Mouse (Mus musculus): Measurements from ENCODE around the gene Ltf. TPM values are rescaled to one million over a fixed set of nuclear protein-coding genes. Genes with fewer than 3 reads are reported as not detected.

Ltf gene
- polyA plus RNA-seq, 1 experiment from 2014 or later = 76.3 TPM

- WGBS = 88% methylated on average over 4 of the region's 4 CpGs
- no peaks in the 10 kb centered on the region for H3K27me3 ChIP-seq (ENCODE audit: control insufficient read depth, insufficient read depth, low read length)
- TF ChIP-seq EP300 (optimal IDR thresholded peaks at IDR 0.05) = no peak
- TF ChIP-seq CTCF (IDR thresholded peaks at IDR 0.05; ENCODE audit: low read depth) = no peak
Observed at GRCm38 (mm10) chr9:111033717-111034116, 14.6 kb downstream of the Ltf start.

GRCm38 (mm10) chr9:111039966-111040365 lies 20.9 kb downstream of the Ltf start:
- H3K4me2 ChIP-seq (replicated peaks; ENCODE audit: low read depth) = no peak overlapping the region
- no peak for DNase-seq (ENCODE audit: low spot score)
- no peak for TF ChIP-seq CTCF (IDR thresholded peaks at IDR 0.05; ENCODE audit: low read depth)
- no peak for TF ChIP-seq EP300 (optimal IDR thresholded peaks at IDR 0.05)
- H3K4me1 ChIP-seq (replicated peaks; ENCODE audit: control insufficient read depth, insufficient read depth) = no peaks in the 10 kb centered on the region
- no peak overlapping the region for H3K9ac ChIP-seq (ENCODE audit: low read length)
- H3K9me3 ChIP-seq (ENCODE audit: control insufficient read depth, low read length) = no peaks in the 10 kb centered on the region
- no peaks in the 10 kb centered on the region for H3K27me3 ChIP-seq (ENCODE audit: control insufficient read depth, insufficient read depth, low read length)
- H3K27ac ChIP-seq (replicated peaks) = no peak overlapping the region
- no peak overlapping the region for H3K4me3 ChIP-seq (ENCODE audit: low read depth, low read length)
- WGBS = 64% methylated on average over 4 of the region's 4 CpGs
- no peak for ATAC-seq (ENCODE audit: low FRiP score, low TSS enrichment)
- no peaks in the 10 kb centered on the region for H3K36me3 ChIP-seq (ENCODE audit: control insufficient read depth, insufficient read depth, low read length)

More at GRCm38 (mm10) chr9:111033717-111034116, 14.6 kb downstream of the Ltf start:
- Histone ChIP-seq H3K9ac (ENCODE audit: low read length) (no peak overlapping the region), H3K27ac (replicated peaks) (no peak overlapping the region), H3K36me3 (ENCODE audit: control insufficient read depth, insufficient read depth, low read length) (no peaks in the 10 kb centered on the region), H3K9me3 (ENCODE audit: control insufficient read depth, low read length) (no peaks in the 10 kb centered on the region), H3K4me3 (ENCODE audit: low read depth, low read length) (no peak overlapping the region), H3K4me1 (replicated peaks; ENCODE audit: control insufficient read depth, insufficient read depth) (no peaks in the 10 kb centered on the region), H3K4me2 (replicated peaks; ENCODE audit: low read depth) (no peak overlapping the region)
- no peak for DNase-seq (ENCODE audit: low spot score)
- no peak for ATAC-seq (ENCODE audit: low FRiP score, low TSS enrichment)

GRCm38 (mm10) chr9:111042266-111042665 lies 23.2 kb downstream of the Ltf start:
- Histone ChIP-seq H3K36me3 (ENCODE audit: control insufficient read depth, insufficient read depth, low read length) (no peaks in the 10 kb centered on the region), H3K4me2 (replicated peaks; ENCODE audit: low read depth) (no peak overlapping the region), H3K9me3 (ENCODE audit: control insufficient read depth, low read length) (no peaks in the 10 kb centered on the region), H3K4me1 (replicated peaks; ENCODE audit: control insufficient read depth, insufficient read depth) (no peaks in the 10 kb centered on the region), H3K4me3 (ENCODE audit: low read depth, low read length) (no peak overlapping the region), H3K9ac (ENCODE audit: low read length) (no peak overlapping the region), H3K27me3 (ENCODE audit: control insufficient read depth, insufficient read depth, low read length) (no peaks in the 10 kb centered on the region), H3K27ac (replicated peaks) (no peak overlapping the region)
- no peak for DNase-seq (ENCODE audit: low spot score)
- 75% methylated on average over 5 of the region's 5 CpGs for WGBS
- no peak for ATAC-seq (ENCODE audit: low FRiP score, low TSS enrichment)
- no peak for TF ChIP-seq CTCF (IDR thresholded peaks at IDR 0.05; ENCODE audit: low read depth)
- no peak for TF ChIP-seq EP300 (optimal IDR thresholded peaks at IDR 0.05)

GRCm38 (mm10) chr9:111046222-111046621 lies 27.2 kb downstream of the Ltf start:
- ATAC-seq (ENCODE audit: low FRiP score, low TSS enrichment) (no peak), DNase-seq (ENCODE audit: low spot score) (no peak)
- no peak overlapping the region for H3K4me2 ChIP-seq (replicated peaks; ENCODE audit: low read depth)
- no peaks in the 10 kb centered on the region for H3K36me3 ChIP-seq (ENCODE audit: control insufficient read depth, insufficient read depth, low read length)
- no peak overlapping the region for H3K9ac ChIP-seq (ENCODE audit: low read length)
- WGBS = 61% methylated on average over 3 of the region's 3 CpGs
- H3K27me3 ChIP-seq (ENCODE audit: control insufficient read depth, insufficient read depth, low read length) = no peaks in the 10 kb centered on the region
- no peaks in the 10 kb centered on the region for H3K9me3 ChIP-seq (ENCODE audit: control insufficient read depth, low read length)
- TF ChIP-seq CTCF (IDR thresholded peaks at IDR 0.05; ENCODE audit: low read depth) (no peak), EP300 (optimal IDR thresholded peaks at IDR 0.05) (no peak)
- no peak overlapping the region for H3K27ac ChIP-seq (replicated peaks)
- H3K4me3 ChIP-seq (ENCODE audit: low read depth, low read length) = no peak overlapping the region
- no peaks in the 10 kb centered on the region for H3K4me1 ChIP-seq (replicated peaks; ENCODE audit: control insufficient read depth, insufficient read depth)

- Histone ChIP-seq H3K9ac (ENCODE audit: low read length) (no peak overlapping the region), H3K27ac (replicated peaks) (no peak overlapping the region), H3K27me3 (ENCODE audit: control insufficient read depth, insufficient read depth, low read length) (no peaks in the 10 kb centered on the region), H3K9me3 (ENCODE audit: control insufficient read depth, low read length) (no peaks in the 10 kb centered on the region), H3K4me2 (replicated peaks; ENCODE audit: low read depth) (no peak overlapping the region), H3K36me3 (ENCODE audit: control insufficient read depth, insufficient read depth, low read length) (no peaks in the 10 kb centered on the region), H3K4me3 (ENCODE audit: low read depth, low read length) (no peak overlapping the region), H3K4me1 (replicated peaks; ENCODE audit: control insufficient read depth, insufficient read depth) (no peaks in the 10 kb centered on the region)
- no peak for ATAC-seq (ENCODE audit: low FRiP score, low TSS enrichment)
- TF ChIP-seq CTCF (IDR thresholded peaks at IDR 0.05; ENCODE audit: low read depth) = no peak
- no peak for TF ChIP-seq EP300 (optimal IDR thresholded peaks at IDR 0.05)
- WGBS = 87% methylated on average over 5 of the region's 5 CpGs
- DNase-seq (ENCODE audit: low spot score) = no peak
Observed at GRCm38 (mm10) chr9:111047266-111047665, 28.2 kb downstream of the Ltf start.

GRCm38 (mm10) chr9:111048452-111048851 lies 29.4 kb downstream of the Ltf start:
- Histone ChIP-seq H3K36me3 (ENCODE audit: control insufficient read depth, insufficient read depth, low read length) (no peaks in the 10 kb centered on the region), H3K4me3 (ENCODE audit: low read depth, low read length) (no peak overlapping the region), H3K9me3 (ENCODE audit: control insufficient read depth, low read length) (no peaks in the 10 kb centered on the region), H3K27me3 (ENCODE audit: control insufficient read depth, insufficient read depth, low read length) (no peaks in the 10 kb centered on the region), H3K4me1 (replicated peaks; ENCODE audit: control insufficient read depth, insufficient read depth) (no peaks in the 10 kb centered on the region), H3K9ac (ENCODE audit: low read length) (no peak overlapping the region), H3K27ac (replicated peaks) (no peak overlapping the region), H3K4me2 (replicated peaks; ENCODE audit: low read depth) (no peak overlapping the region)
- TF ChIP-seq EP300 (optimal IDR thresholded peaks at IDR 0.05) (no peak), CTCF (IDR thresholded peaks at IDR 0.05; ENCODE audit: low read depth) (no peak)
- WGBS = 63% methylated on average over 3 of the region's 3 CpGs
- ATAC-seq (ENCODE audit: low FRiP score, low TSS enrichment) = no peak
- DNase-seq (ENCODE audit: low spot score) = no peak
